Mouse (Mus musculus): Measurements from ENCODE around the gene Ctbp2.

Ctbp2 gene

GRCm38 (mm10) chr7:133123999-133124700 is at the start of gene Ctbp2:
Gene Ctbp2 (minus strand): TSS chr7:133124354.
- peak; percentile 85 to 89 for DNase-seq

GRCm38 (mm10) chr7:133171403-133172032 is 47.4 kb upstream of the Ctbp2 start:
- DNase-seq, result no peak

GRCm38 (mm10) chr7:133168928-133169327 is 44.8 kb upstream of the Ctbp2 start:
- DNase-seq, result no peak

GRCm38 (mm10) chr7:133167903-133168302 is 43.7 kb upstream of the Ctbp2 start:
- no peak for DNase-seq

GRCm38 (mm10) chr7:133164770-133165169 is 40.6 kb upstream of the Ctbp2 start:
- DNase-seq, result no peak

GRCm38 (mm10) chr7:133163011-133163410 is 38.9 kb upstream of the Ctbp2 start:
- no peak for DNase-seq

GRCm38 (mm10) chr7:133162131-133162530 is 38.0 kb upstream of the Ctbp2 start:
- no peak for DNase-seq

- DNase-seq, result no peak
These were observed 37.4 kb upstream of the Ctbp2 start for GRCm38 (mm10) chr7:133161362-133162080.

GRCm38 (mm10) chr7:133159519-133159918 is 35.4 kb upstream of the Ctbp2 start:
- no peak for DNase-seq

- DNase-seq, result peak; percentile 36 to 49
These were observed 31.5 kb upstream of the Ctbp2 start for GRCm38 (mm10) chr7:133155621-133156020.

GRCm38 (mm10) chr7:133154846-133155245 is 30.7 kb upstream of the Ctbp2 start:
- DNase-seq, result peak; percentile 53 to 64

GRCm38 (mm10) chr7:133139689-133140336 is 15.7 kb upstream of the Ctbp2 start:
- no peak for DNase-seq

- DNase-seq, result no peak
These were observed 9.4 kb upstream of the Ctbp2 start for GRCm38 (mm10) chr7:133133552-133133951.

- DNase-seq, result no peak
These were observed 8.5 kb upstream of the Ctbp2 start for GRCm38 (mm10) chr7:133132702-133133101.

GRCm38 (mm10) chr7:133124701-133125485 is 739 bp upstream of the Ctbp2 start:
- DNase-seq, result peak in 1 of 2 experiments; percentile 57

- peak; percentile 82 to 83 for DNase-seq
These were observed 733 bp downstream of the Ctbp2 start, which contains the start of gene Fgfr2 for GRCm38 (mm10) chr7:133123244-133123998. Gene Fgfr2 (minus strand): TSS chr7:133123350.

- peak; percentile 81 for DNase-seq
These were observed 1.5 kb downstream of the Ctbp2 start for GRCm38 (mm10) chr7:133122379-133123243.

GRCm38 (mm10) chr7:133121661-133122378 is 2.3 kb downstream of the Ctbp2 start:
- peak; percentile 75 for DNase-seq

GRCm38 (mm10) chr7:133121080-133121607 is 3.0 kb downstream of the Ctbp2 start:
- DNase-seq, result no peak
